Mouse (Mus musculus) brown adipose tissue, adult 24 weeks (tissue): ENCODE results near the gene Tmem120b. TPM values are rescaled to one million over a fixed set of nuclear protein-coding genes. Genes with fewer than 3 reads are reported as not detected.
A peak's percentile ranks its signal among the peaks of the same experiment; 100 is the strongest.

ENCODE experiments used
- H3K27ac ChIP-seq: fragments of 200-500 bp; replicated peaks from 2 replicates; pipeline ENCODE4 v1.5.1; 2012; ENCODE audit warnings: low read depth, mild to moderate bottlenecking, low read length
- H3K4me1 ChIP-seq: fragments of 200-500 bp; 2 replicates; pipeline ENCODE4 v1.6.1; 2012; ENCODE audit warnings: low read length, mixed read lengths; ENCODE audit not compliant: control insufficient read depth, insufficient read depth, insufficient read length
- H3K4me3 ChIP-seq: fragments of 200-500 bp; 2 replicates; pipeline ENCODE4 v1.5.1; 2012; ENCODE audit warnings: low read depth, mild to moderate bottlenecking, low read length, moderate library complexity; ENCODE audit not compliant: insufficient read depth
- polyA plus RNA-seq: library from polyadenylated mRNA; stranded (reverse); fragments of >200 nt; gene quantifications from 2 replicates; pipeline ENCODE4 v1.2.4, GENCODE M21; 2012; ENCODE audit not compliant: missing spikeins, insufficient read depth, insufficient read length

Tmem120b gene
- polyA plus RNA-seq, 1 experiment, result 91.8 TPM

DNA sequence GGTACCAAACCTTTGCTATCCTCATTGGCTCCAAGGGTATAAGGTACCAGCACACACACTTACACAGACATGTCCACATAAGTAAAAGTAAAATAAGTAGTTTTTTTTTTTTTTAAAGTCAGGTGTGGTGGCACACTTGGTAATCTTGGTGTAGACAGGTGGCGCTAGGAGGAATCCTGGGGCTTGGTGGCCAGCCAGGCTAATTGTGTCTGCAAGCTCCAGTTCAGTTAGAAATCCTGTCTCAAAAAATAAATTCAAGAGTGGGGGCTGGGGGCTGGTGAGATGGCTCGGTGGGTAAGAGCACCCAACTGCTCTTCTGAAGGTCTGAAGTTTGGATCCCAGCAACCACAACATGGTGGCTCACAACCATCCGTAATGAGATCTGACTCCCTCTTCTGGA, 5.1 kb upstream of the Tmem120b start:
- H3K27ac ChIP-seq, result no peak overlapping the region
- no peak overlapping the region for H3K4me3 ChIP-seq
- H3K4me1 ChIP-seq, result no peaks in the 10 kb centered on the region

DNA sequence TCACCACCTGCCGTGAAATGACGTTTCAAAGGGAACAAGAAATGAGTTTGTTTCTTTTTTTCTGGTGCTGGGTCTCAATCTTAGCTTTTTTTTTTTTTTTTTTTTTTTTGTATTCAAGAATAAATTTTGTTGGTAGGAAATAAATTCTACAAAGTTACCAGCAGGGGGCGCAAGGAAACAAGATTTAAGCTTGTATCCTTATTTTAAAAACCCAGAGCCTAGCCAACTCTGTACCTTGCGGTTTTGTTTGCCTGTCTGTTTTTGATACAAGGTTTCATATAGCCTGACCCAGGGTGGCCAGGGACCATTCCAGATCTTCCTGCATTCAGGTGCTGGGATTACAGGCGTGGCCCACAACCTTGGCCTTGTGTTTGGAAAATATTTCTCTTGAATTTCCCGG, 4.0 kb upstream of the Tmem120b start:
- H3K4me3 ChIP-seq, result no peak overlapping the region
- no peaks in the 10 kb centered on the region for H3K4me1 ChIP-seq
- H3K27ac ChIP-seq, result no peak overlapping the region

DNA sequence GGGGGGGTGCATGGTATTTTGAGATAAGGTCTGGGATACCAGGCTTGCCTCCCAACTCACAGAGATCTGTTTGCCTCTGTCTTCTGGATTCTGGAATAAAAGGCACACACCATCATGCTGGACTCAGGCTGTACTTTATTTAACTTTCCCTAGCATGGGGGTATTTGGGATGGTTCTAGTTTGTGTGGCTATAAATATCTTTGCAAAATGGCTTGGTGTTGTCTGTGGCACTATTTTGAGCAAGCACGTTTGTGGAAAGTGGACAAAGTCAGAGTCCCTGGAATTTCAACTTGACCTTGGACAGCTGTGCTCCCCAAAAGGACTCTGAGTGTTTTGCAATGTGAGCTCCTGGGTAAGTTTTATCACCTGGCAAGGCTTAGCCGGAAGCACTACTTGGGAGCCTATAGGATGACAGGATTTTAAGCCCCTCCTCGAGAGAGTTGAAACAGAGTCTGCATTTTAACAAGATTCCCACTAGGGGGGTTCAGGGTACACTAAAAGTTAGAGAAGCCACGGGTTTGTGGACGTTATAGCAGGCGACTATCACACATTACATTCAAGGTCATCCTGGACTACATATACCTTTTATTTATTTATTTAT, 720 bp upstream of the Tmem120b start:
- no peak overlapping the region for H3K4me3 ChIP-seq
- no peaks in the 10 kb centered on the region for H3K4me1 ChIP-seq
- H3K27ac ChIP-seq, result no peak overlapping the region

DNA sequence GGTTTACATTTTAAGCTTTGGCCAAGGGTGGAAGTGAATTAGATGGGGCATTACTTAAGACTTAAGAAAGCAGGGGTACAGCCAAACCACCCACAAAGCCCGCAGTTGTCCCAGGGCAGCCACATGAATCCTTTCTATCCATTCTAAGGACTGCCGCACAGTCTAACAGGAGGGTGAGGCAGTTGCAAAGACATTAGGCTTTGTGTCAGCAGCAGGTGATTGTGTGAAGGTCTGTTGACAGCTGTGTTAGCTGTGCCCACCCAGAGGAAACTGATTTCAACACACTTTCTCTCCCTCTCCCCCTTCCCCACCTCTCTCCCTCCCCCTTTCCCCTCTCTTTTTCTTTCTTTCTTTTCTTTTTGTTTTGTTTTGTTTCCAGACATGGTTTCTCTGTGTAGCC, 499 bp downstream of the Tmem120b start:
- Histone ChIP-seq H3K4me1 (no peaks in the 10 kb centered on the region), H3K27ac (no peak overlapping the region), H3K4me3 (no peak overlapping the region)

DNA sequence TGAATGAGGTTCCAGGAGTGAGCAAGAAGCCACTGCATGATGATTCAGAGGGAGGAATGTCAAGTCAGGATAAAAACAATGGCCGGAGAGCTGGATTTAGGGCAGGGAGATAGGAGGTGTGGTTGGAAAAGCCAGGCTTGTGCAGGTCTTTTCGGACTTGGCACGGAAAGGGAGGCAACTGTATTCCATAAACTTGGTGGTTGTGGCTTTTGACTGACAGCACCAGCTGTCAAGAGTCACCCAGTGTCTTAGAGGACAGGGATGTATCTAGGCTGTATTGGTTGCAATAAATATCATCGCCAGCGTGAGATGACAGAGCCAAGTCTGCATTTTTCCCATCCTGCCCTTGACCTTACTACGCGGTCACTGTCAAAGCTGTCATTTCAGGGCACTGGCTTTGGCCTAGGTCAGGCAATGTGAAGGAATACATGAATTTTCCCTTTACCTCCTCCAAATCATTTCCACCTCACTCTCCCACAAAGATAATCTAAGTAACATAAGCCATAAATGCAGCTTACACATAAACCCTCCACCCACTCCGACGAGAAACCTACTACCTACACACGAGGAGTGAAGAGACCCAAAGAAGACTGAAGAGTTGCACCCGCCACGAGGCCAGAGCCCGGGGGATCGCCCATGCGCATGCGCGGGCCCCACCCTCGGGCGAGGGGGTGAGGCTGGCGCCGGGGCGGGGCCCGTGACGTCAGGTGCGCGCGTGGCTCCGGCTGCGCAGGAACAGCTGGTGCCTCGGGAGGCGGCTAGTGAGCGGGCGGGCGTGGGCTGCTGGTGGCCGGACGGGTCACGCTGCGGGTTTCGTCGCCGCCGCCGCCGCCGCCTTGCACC, 7.6 kb downstream of the Tmem120b start:
- Histone ChIP-seq H3K27ac (peak overlapping the region; percentile 89), H3K4me3 (peak overlapping the region; percentile 74), H3K4me1 (peaks cover 22% of the 10 kb centered on the region)

DNA sequence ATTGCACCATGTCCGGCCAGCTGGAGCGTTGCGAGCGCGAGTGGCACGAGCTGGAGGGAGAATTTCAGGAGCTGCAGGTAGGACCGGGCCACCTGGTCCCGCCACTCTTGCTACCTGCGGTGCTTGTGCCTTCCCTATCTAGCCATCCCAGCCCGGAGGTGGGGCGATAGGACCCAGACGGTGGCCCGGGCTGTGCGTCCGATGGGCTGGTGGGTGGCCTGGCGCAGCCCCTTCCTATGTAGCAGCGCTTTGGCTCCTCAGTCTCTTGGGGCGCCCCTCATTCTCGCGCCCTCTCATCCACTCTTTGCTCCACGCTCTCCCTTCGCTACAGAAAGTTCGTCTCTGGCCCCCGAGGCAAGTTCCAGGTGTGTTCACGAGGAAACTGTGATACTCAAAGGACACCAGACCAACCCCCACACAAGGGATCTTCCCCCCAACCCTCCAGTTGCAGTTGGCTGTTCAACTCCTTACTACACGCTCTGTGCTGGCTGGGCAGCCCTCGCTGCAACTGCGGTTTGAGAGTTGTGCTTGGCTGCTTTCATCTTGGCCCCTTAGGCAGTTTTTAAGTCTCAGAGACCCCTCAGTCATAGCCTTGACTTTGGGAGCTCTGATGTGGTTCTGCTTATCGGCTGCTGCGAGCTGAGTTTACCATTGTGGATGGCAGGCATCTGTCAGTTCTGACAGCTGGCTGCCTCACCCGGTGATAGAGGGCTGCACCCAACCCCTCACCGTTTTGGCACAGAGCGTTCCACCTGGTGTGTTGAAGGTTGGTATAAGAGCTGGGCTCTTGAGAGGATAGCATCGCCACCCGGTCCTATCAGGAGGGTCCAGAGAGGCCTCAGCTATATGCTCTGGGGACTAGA, 8.4 kb downstream of the Tmem120b start:
- peaks cover 22% of the 10 kb centered on the region for H3K4me1 ChIP-seq
- H3K27ac ChIP-seq, result peak overlapping the region; percentile 9
- peak overlapping the region; percentile 74 for H3K4me3 ChIP-seq

DNA sequence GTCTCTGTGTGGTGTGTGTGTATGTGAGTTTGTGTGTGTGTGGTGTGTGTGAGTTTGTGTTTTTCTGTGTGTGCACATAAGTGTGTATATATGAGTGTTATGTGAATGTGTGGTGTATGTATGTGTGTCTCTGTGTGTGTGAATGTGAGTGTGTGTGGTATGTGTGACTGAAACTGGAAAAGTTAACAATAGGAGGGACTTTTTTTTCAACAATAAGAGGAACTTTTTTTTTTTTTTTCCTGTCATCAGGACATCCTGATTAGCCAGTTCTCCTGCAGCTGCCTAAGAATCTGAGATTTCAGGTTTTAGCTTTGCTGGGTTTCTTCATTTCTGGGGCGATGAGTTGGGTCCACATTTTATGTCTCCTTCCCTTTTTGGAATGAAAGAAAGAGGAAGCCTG, 11.4 kb downstream of the Tmem120b start:
- Histone ChIP-seq H3K4me1 (peaks cover 25% of the 10 kb centered on the region), H3K27ac (peak overlapping the region; percentile 66), H3K4me3 (peak overlapping the region; percentile 0; the same call in 1 of the 2 replicates)

DNA sequence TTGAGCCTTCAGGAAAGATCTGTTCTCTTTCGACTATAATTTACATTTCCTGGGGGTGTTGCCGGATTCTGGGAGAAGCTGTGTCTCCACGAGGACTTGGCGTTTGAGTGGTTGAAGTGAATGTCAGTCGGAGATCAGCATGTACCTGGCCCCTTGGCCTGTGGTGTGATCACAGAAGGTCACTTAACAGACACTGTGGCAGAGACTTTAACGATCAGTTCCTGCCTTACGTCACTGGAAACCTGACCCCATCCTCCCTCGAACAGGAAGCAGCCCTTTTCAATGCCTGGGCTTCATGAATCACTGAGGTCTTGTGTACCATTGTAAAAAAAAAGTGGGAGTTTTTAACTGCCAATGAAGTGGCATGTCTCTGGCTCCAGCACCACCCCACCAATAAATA, 11.8 kb downstream of the Tmem120b start:
- peak overlapping the region; percentile 55 for H3K27ac ChIP-seq
- peaks cover 27% of the 10 kb centered on the region for H3K4me1 ChIP-seq
- peak overlapping the region; percentile 0; the same call in 1 of the 2 replicates for H3K4me3 ChIP-seq

DNA sequence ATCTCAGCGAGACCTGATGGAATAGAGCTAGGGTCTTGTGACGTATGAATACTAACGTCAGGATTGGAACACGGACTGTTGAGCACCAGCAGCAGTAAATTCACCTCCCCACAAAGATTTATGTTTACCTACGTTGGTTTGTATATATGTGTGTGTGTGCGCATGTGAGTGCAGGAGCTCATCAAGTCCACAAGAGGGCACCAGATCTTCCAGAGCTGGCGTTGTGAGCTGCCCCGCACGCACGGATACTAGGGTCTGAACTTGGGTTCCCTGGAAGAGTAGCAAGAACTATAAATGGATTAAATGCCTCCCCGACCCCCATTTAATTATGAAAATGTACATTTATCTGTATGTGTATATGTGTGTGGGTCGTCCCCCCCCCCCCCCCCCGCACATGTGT, 12.3 kb downstream of the Tmem120b start:
- no peak overlapping the region for H3K4me3 ChIP-seq
- H3K27ac ChIP-seq, result peak overlapping the region; percentile 53; the same call in 1 of the 2 replicates
- peaks cover 26% of the 10 kb centered on the region for H3K4me1 ChIP-seq

DNA sequence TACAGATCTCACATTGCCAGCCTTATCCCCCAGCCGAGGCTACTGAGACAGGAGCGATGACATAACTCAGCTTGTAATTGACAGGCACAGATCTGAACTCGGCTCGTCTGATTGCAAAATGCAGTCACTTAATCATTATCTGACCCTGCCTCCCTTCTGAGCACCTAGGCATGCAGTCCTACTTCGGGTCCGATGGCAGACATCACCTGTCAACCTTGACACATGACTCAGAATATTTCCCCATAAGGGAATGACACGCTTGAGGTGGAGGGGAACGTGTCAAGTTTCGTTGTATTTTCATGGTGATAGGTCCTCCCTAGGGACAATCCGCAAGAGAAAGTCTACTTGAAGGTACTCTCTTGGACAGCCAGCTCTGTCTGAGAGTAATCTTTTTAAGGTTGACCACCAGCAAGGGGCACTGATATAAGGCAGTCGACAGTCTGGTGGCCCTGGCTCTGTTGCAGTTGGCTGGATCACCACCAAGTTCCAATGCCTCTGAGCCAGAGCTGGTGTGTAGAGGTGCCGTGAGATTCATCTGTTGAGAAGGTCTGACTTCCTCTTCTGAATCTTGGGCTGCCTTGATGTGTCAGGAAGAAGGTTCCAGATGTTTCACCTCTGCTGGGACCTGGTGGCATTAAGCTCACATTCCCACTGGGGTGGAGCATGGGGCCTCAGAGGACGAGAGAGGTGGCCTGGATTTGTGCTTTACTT, 15.3 kb downstream of the Tmem120b start:
- Histone ChIP-seq H3K4me1 (peaks cover 15% of the 10 kb centered on the region), H3K27ac (no peak overlapping the region), H3K4me3 (no peak overlapping the region)

DNA sequence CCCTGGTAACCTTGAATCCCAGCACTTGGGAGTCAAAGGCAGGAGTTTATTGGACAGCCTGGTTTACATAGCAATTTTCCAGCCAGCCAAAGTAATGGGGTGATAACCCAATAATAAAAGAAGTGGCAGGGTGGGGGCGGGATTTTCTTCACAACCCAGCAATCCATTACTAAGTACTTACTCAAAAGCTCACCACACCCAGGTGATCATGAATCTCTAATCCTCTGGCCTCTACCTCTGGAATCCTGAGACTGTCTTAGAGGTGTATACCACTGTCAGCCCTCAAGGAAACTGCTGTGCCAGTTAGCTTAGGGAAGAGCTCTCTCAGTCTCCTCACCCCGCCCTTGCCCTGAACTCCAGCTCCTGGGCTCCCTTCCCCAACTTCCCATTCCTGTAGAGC, 18.3 kb downstream of the Tmem120b start:
- H3K27ac ChIP-seq, result no peak overlapping the region
- 0 out of 2 replicates have a peak, but pooled peaks cover 8% of the 10 kb centered on the region for H3K4me1 ChIP-seq
- no peak overlapping the region for H3K4me3 ChIP-seq

DNA sequence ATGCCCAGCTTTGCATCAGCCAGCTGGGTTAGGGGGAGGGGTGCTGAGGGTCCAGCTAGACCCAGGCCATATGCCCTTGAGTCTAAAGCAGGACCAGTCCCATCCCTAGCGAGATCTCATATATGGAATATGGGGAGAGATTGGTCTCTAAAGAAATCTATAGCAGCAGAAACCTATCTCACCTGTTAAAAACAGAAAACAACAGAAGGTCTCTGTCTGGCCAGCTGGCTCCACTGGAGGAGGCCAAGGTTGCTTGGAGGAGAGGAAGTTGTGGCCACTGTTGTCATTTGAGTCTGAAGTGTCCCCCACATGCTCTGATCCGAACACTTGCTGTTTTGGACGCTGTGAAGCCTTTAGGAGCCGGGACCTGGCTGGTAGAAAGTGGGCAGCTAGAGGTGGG, 20.6 kb downstream of the Tmem120b start:
- no peak overlapping the region for H3K27ac ChIP-seq
- H3K4me3 ChIP-seq, result no peak overlapping the region
- 0 out of 2 replicates have a peak, but pooled peaks cover 6% of the 10 kb centered on the region for H3K4me1 ChIP-seq

DNA sequence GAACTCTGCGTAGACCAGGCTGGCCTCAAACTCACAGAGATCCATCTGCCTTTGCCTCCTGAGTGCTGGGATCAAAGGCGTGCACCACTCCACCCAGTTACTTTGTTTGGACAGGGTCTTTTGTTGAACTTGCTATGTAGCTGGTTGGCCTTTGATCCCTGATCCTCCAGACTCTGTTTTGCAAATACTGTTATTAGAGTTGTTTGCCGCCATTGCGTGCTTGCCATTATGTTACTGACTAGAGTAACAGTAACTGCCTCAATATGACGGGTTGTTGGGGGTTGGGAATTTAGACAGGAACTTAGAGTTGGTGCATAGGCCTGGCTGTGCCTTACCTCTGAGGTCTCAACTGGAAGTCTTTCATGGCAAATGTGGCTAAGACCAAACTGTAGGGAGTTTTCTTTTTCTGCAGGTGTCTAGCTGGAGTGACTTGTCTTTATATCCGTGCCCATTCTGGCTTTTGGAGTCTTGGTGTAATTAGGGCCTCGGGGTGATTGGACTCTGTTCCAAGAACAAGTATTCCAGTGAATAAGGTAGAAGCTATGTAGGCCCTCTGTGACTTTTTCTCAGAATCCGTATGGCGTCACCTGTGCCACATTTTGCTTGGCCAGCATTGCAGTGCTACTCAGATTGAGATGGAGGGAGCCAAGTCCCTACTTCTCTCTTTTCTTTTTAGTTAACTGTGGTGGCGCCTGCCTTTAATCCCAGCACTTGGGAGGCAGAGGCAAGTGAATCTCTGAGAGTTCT, 22.5 kb downstream of the Tmem120b start:
- Histone ChIP-seq H3K4me3 (no peak overlapping the region), H3K4me1 (peaks cover 3% of the 10 kb centered on the region; the same call in 1 of the 2 replicates), H3K27ac (0 out of 2 replicates have a peak overlapping the region, but pooled peaks have one; percentile 23)

DNA sequence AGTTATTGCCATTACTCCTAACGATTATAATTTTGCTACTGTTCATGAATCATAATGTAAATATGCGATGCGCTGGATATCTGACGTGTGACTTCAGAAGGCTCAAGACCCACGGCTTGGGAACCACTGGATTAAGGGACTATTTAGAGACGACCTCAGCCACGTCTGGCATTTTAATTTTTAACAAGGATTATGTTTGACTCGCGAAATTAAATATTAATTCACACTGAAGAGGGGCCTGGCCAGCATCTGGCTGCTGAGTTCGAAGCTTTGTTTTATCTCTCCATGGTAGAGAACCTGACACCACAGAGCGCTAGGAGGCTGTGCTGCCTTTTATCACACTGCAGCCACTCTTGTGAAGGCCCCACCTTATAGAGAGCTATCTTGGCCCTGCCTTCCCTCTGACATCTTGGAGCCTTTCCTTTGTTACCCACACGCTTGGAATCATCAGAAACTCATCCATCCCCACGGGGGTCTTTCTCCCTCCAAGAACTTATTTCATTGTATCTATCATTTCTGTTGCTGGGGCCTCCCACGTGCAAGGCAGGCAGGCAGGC, 24.9 kb downstream of the Tmem120b start:
- no peak overlapping the region for H3K27ac ChIP-seq
- no peak overlapping the region for H3K4me3 ChIP-seq
- peaks cover 4% of the 10 kb centered on the region for H3K4me1 ChIP-seq
